9 mouse cellular contexts compared by ENCODE assay signal in genomic region chr10:39165632-39166115, GRCm38 (mm10). TPM values are rescaled to one million over a fixed set of nuclear protein-coding genes. Genes with fewer than 3 reads are reported as not detected.
DNase-seq lines count a peak whose midpoint lies in the region; TF ChIP-seq lines count a peak whose summit lies in the region.
"Had no signal": no experiment of that assay in that cellular context is flagged by ENCODE, and none has a peak within 500 bp of the region (broad histone marks: within the 10 kb centered on the region; RNA-seq: fewer than 3 reads in every experiment).

No protein-coding gene starts in this region.

- H3K4me3 ChIP-seq in layer of hippocampus, adult 2 months = peak overlapping the region; percentile 61
- H3K4me3 ChIP-seq: erythroblast, embryonic 14.5 days had no signal

- peak overlapping the region; percentile 92 for H3K27ac ChIP-seq in layer of hippocampus, adult 2 months

- no peak for TF ChIP-seq CTCF in layer of hippocampus, adult 2 months (conservative IDR thresholded peaks at IDR 0.05)

- intact Hi-C loops in gastrocnemius, postnatal 14 days (cut with DNase I; ENCODE audit: low total_unique reads) = no loop called here

- peak; percentile 41 for DNase-seq in embryo, embryonic 10.5 days (ENCODE audit: low spot score)
- no peak for DNase-seq in embryo, embryonic 10 days (ENCODE audit: low spot score)
- peak; percentile 78 for DNase-seq in cerebellum, postnatal 10 days
- peak; percentile 51 for DNase-seq in gastrocnemius, postnatal 14 days
- peak; percentile 23 to 67 for DNase-seq in layer of hippocampus, adult 2 months (ENCODE audit: low spot score in 2 of 2)
- DNase-seq in lung, postnatal 10 days = peak; percentile 71
- DNase-seq in right cerebral cortex, postnatal 4 days = peak; percentile 66
- no peak for DNase-seq in spleen, adult 12 weeks (ENCODE audit: low spot score)

RNA-seq across cellular contexts. Expression of gene Ccn6, which starts 2.1 kb away (rescaled TPM):
- total RNA-seq in gastrocnemius, postnatal 14 days (2021) = under 1 TPM; 0.14 to 0.16 TPM
- under 1 TPM; 0.32 to 0.44 TPM for total RNA-seq in layer of hippocampus, adult 2 months (2021)

RNA-seq across cellular contexts. Expression of gene Tube1, which starts 31.9 kb away (rescaled TPM):
- total RNA-seq in gastrocnemius, postnatal 14 days (2021) = 1 to 10 TPM in 1 of 2 experiments, under 1 TPM in 1; 0.88 to 1.4 TPM
- 1 to 10 TPM; 3.5 to 3.8 TPM for total RNA-seq in layer of hippocampus, adult 2 months (2021)

RNA-seq across cellular contexts. Expression of gene Fam229b, which starts 32.0 kb away (rescaled TPM):
- 1 to 10 TPM; 3.0 to 3.5 TPM for total RNA-seq in gastrocnemius, postnatal 14 days (2021)
- 10 to 100 TPM; 11.2 to 12.3 TPM for total RNA-seq in layer of hippocampus, adult 2 months (2021)

Comparison
In these comparisons a context has a peak if more than half of its experiments do, and no peak if none do; other contexts are left out.
1. DNase-seq: peak in embryo, embryonic 10.5 days (single experiment), cerebellum, postnatal 10 days (2 of 2), gastrocnemius, postnatal 14 days (single experiment), layer of hippocampus, adult 2 months (2 of 2), lung, postnatal 10 days (single experiment) and right cerebral cortex, postnatal 4 days (single experiment); none in embryo, embryonic 10 days (single experiment) and spleen, adult 12 weeks (single experiment).